Mouse (Mus musculus): ENCODE results near the gene Olfr1392. TPM values are rescaled to one million over a fixed set of nuclear protein-coding genes. Genes with fewer than 3 reads are reported as not detected.

The Olfr1392 gene
- total RNA-seq, 1 experiment: not detected

- Histone ChIP-seq H3K4me1 (ENCODE audit: control insufficient read depth in 2 of 2, insufficient read depth in 2 of 2, low read length in 2 of 2, poor library complexity in 1 of 2) (no peaks in the 10 kb centered on the region), H3K9ac (ENCODE audit: insufficient read depth, low read depth, low read length, poor library complexity, severe bottlenecking) (no peak within 1 kb of the TSS), H3K36me3 (ENCODE audit: control insufficient read depth, insufficient read depth, low read length, poor library complexity, severe bottlenecking) (no peaks in the 10 kb centered on the region), H3K9me3 (ENCODE audit: control insufficient read depth, insufficient read depth, low read depth, low read length) (no peaks in the 10 kb centered on the region), H3K4me3 (ENCODE audit: insufficient read depth in 1 of 2, low read depth in 1 of 2, low read length in 2 of 2, poor library complexity in 1 of 2, severe bottlenecking in 1 of 2) (no peak within 1 kb of the TSS), H3K27ac (ENCODE audit: insufficient read depth, low read depth, low read length, poor library complexity, severe bottlenecking) (no peak within 1 kb of the TSS)
- TF ChIP-seq HCFC1 (IDR thresholded peaks at IDR 0.05; ENCODE audit: borderline replicate concordance, insufficient read depth, low read length) (no peak), ZNF384 (IDR thresholded peaks at IDR 0.05; ENCODE audit: low read depth, low read length) (no peak), CHD2 (IDR thresholded peaks at IDR 0.05; ENCODE audit: low read depth, low read length) (no peak), MAFK (IDR thresholded peaks at IDR 0.05; ENCODE audit: insufficient read depth, low read depth, low read length) (no peak), ZC3H11A (IDR thresholded peaks at IDR 0.05; ENCODE audit: borderline replicate concordance, low read depth, low read length) (no peak)
- in situ Hi-C loops (cut with MboI; ENCODE audit: low sequenced_read_pairs in 2 of 2, unreplicated experiment in 2 of 2): no loop called here
- DNase-seq (ENCODE audit: low read depth, low spot score): no peak
Measured at GRCm38 (mm10) chr11:49322442-49322841, 37.4 kb downstream of the Olfr1392 start, which contains the start of gene Olfr1391. Gene Olfr1391, plus strand, starts transcription at chr11:49322742.

GRCm38 (mm10) chr11:49326726-49327125 is 41.6 kb downstream of the Olfr1392 start:
- TF ChIP-seq CHD2 (IDR thresholded peaks at IDR 0.05; ENCODE audit: low read depth, low read length) (no peak), ZNF384 (IDR thresholded peaks at IDR 0.05; ENCODE audit: low read depth, low read length) (no peak), ZC3H11A (IDR thresholded peaks at IDR 0.05; ENCODE audit: borderline replicate concordance, low read depth, low read length) (no peak), MAFK (IDR thresholded peaks at IDR 0.05; ENCODE audit: insufficient read depth, low read depth, low read length) (no peak), HCFC1 (IDR thresholded peaks at IDR 0.05; ENCODE audit: borderline replicate concordance, insufficient read depth, low read length) (no peak)

GRCm38 (mm10) chr11:49329686-49330085 is 44.6 kb downstream of the Olfr1392 start:
- Histone ChIP-seq H3K4me3 (ENCODE audit: insufficient read depth in 1 of 2, low read depth in 1 of 2, low read length in 2 of 2, poor library complexity in 1 of 2, severe bottlenecking in 1 of 2) (no peak overlapping the region), H3K9ac (ENCODE audit: insufficient read depth, low read depth, low read length, poor library complexity, severe bottlenecking) (no peak overlapping the region), H3K36me3 (ENCODE audit: control insufficient read depth, insufficient read depth, low read length, poor library complexity, severe bottlenecking) (no peaks in the 10 kb centered on the region), H3K4me1 (ENCODE audit: control insufficient read depth in 2 of 2, insufficient read depth in 2 of 2, low read length in 2 of 2, poor library complexity in 1 of 2) (no peaks in the 10 kb centered on the region), H3K9me3 (ENCODE audit: control insufficient read depth, insufficient read depth, low read depth, low read length) (no peaks in the 10 kb centered on the region), H3K27ac (ENCODE audit: insufficient read depth, low read depth, low read length, poor library complexity, severe bottlenecking) (no peak overlapping the region)
- TF ChIP-seq CHD2 (IDR thresholded peaks at IDR 0.05; ENCODE audit: low read depth, low read length) (no peak), MAFK (IDR thresholded peaks at IDR 0.05; ENCODE audit: insufficient read depth, low read depth, low read length) (no peak), ZNF384 (IDR thresholded peaks at IDR 0.05; ENCODE audit: low read depth, low read length) (no peak), ZC3H11A (IDR thresholded peaks at IDR 0.05; ENCODE audit: borderline replicate concordance, low read depth, low read length) (no peak), HCFC1 (IDR thresholded peaks at IDR 0.05; ENCODE audit: borderline replicate concordance, insufficient read depth, low read length) (no peak)
- DNase-seq (ENCODE audit: low read depth, low spot score): no peak
- in situ Hi-C loops (cut with MboI; ENCODE audit: low sequenced_read_pairs in 2 of 2, unreplicated experiment in 2 of 2): no loop called here

More at GRCm38 (mm10) chr11:49326726-49327125, 41.6 kb downstream of the Olfr1392 start:
- Histone ChIP-seq H3K36me3 (ENCODE audit: control insufficient read depth, insufficient read depth, low read length, poor library complexity, severe bottlenecking) (no peaks in the 10 kb centered on the region), H3K9ac (ENCODE audit: insufficient read depth, low read depth, low read length, poor library complexity, severe bottlenecking) (no peak overlapping the region), H3K9me3 (ENCODE audit: control insufficient read depth, insufficient read depth, low read depth, low read length) (no peaks in the 10 kb centered on the region), H3K27ac (ENCODE audit: insufficient read depth, low read depth, low read length, poor library complexity, severe bottlenecking) (no peak overlapping the region), H3K4me1 (ENCODE audit: control insufficient read depth in 2 of 2, insufficient read depth in 2 of 2, low read length in 2 of 2, poor library complexity in 1 of 2) (no peaks in the 10 kb centered on the region), H3K4me3 (ENCODE audit: insufficient read depth in 1 of 2, low read depth in 1 of 2, low read length in 2 of 2, poor library complexity in 1 of 2, severe bottlenecking in 1 of 2) (no peak overlapping the region)
- no peak for DNase-seq (ENCODE audit: low read depth, low spot score)
- in situ Hi-C loops (cut with MboI; ENCODE audit: low sequenced_read_pairs in 2 of 2, unreplicated experiment in 2 of 2): no loop called here

GRCm38 (mm10) chr11:49334888-49335287 is 49.8 kb downstream of the Olfr1392 start, which contains the start of gene Olfr1390:
Gene Olfr1390, plus strand, starts transcription at chr11:49335188.
- Histone ChIP-seq H3K4me3 (ENCODE audit: insufficient read depth in 1 of 2, low read depth in 1 of 2, low read length in 2 of 2, poor library complexity in 1 of 2, severe bottlenecking in 1 of 2) (no peak within 1 kb of the TSS), H3K27ac (ENCODE audit: insufficient read depth, low read depth, low read length, poor library complexity, severe bottlenecking) (no peak within 1 kb of the TSS), H3K4me1 (ENCODE audit: control insufficient read depth in 2 of 2, insufficient read depth in 2 of 2, low read length in 2 of 2, poor library complexity in 1 of 2) (no peaks in the 10 kb centered on the region), H3K9me3 (ENCODE audit: control insufficient read depth, insufficient read depth, low read depth, low read length) (no peaks in the 10 kb centered on the region), H3K9ac (ENCODE audit: insufficient read depth, low read depth, low read length, poor library complexity, severe bottlenecking) (no peak within 1 kb of the TSS), H3K36me3 (ENCODE audit: control insufficient read depth, insufficient read depth, low read length, poor library complexity, severe bottlenecking) (no peaks in the 10 kb centered on the region)
- no peak for DNase-seq (ENCODE audit: low read depth, low spot score)
- TF ChIP-seq CHD2 (IDR thresholded peaks at IDR 0.05; ENCODE audit: low read depth, low read length): no peak
- no peak for TF ChIP-seq HCFC1 (IDR thresholded peaks at IDR 0.05; ENCODE audit: borderline replicate concordance, insufficient read depth, low read length)
- no peak for TF ChIP-seq ZNF384 (IDR thresholded peaks at IDR 0.05; ENCODE audit: low read depth, low read length)
- no peak for TF ChIP-seq MAFK (IDR thresholded peaks at IDR 0.05; ENCODE audit: insufficient read depth, low read depth, low read length)
- no peak for TF ChIP-seq ZC3H11A (IDR thresholded peaks at IDR 0.05; ENCODE audit: borderline replicate concordance, low read depth, low read length)
- in situ Hi-C loops (cut with MboI; ENCODE audit: low sequenced_read_pairs in 2 of 2, unreplicated experiment in 2 of 2): no loop called here
